Mouse (Mus musculus): ENCODE data around the gene Pnpla5. TPM values are rescaled to one million over a fixed set of nuclear protein-coding genes. Genes with fewer than 3 reads are reported as not detected.

The Pnpla5 gene
- polyA plus RNA-seq, 1 experiment from 2014 or later, result not detected

DNA sequence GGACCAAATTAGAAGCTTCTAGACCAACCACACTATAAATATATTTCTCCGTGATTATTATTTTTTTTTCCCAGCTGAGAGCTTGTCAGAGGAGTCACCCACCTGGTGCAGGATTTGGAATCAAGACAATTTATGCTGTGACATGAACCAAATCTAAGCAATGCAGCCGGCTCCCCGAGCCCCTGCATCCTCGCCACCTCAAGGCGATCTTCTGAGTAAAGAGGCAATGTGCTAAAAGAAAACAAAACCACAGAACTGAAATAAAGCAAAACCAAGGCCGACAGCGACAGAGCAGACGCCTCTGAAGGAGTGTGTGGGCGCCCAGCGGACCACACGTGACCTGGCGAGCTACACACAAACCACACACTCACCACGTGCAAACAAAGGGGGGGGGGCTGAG is 44.3 kb downstream of the Pnpla5 start:
- no peak for ATAC-seq (ENCODE audit: insufficient read depth, low FRiP score)
- WGBS, result 74% methylated on average over 13 of the region's 13 CpGs

DNA sequence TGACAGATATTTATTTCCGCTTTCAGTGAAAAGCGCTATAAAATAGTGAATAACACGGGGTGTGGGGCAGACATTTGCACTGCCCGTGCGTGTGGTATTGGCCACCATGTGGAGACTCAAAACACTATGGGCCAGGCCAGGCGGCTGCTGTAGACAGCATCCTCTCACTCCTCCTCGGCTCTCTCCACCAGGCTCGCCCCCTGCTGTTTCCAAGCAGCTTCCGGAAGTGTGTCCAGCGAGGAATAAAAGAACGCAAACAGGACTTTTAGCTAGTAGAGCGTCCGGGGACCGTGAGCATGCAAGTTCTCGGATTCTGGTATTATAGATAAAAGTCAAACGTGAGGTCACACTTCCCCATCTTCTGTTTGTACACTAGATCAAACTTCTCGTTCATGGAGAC is 45.8 kb downstream of the Pnpla5 start:
- Histone ChIP-seq H3K4me1 (ENCODE audit: control insufficient read depth, insufficient read depth, low read length) (no peaks in the 10 kb centered on the region), H3K27ac (ENCODE audit: low read length) (no peak overlapping the region), H3K9ac (ENCODE audit: low read length) (no peak overlapping the region), H3K27me3 (ENCODE audit: control insufficient read depth, insufficient read depth, low read length) (no peaks in the 10 kb centered on the region; the same call in 1 of the 2 replicates), H3K36me3 (ENCODE audit: control insufficient read depth, insufficient read depth, low read length) (no peaks in the 10 kb centered on the region), H3K4me2 (ENCODE audit: low read depth, low read length) (no peak overlapping the region), H3K9me3 (replicated peaks; ENCODE audit: control insufficient read depth, low read length) (no peaks in the 10 kb centered on the region), H3K4me3 (replicated peaks; ENCODE audit: low read length) (no peak overlapping the region)
- no peak for ATAC-seq (ENCODE audit: insufficient read depth, low FRiP score)
- WGBS, result 68% methylated on average over 17 of the region's 17 CpGs

More for the DNA sequence above, 44.3 kb downstream of the Pnpla5 start:
- H3K36me3 ChIP-seq (ENCODE audit: control insufficient read depth, insufficient read depth, low read length), result no peaks in the 10 kb centered on the region
- no peak overlapping the region for H3K4me3 ChIP-seq (replicated peaks; ENCODE audit: low read length)
- no peak overlapping the region for H3K9ac ChIP-seq (ENCODE audit: low read length)
- no peaks in the 10 kb centered on the region; the same call in 1 of the 2 replicates for H3K27me3 ChIP-seq (ENCODE audit: control insufficient read depth, insufficient read depth, low read length)
- H3K4me1 ChIP-seq (ENCODE audit: control insufficient read depth, insufficient read depth, low read length), result no peaks in the 10 kb centered on the region
- no peak overlapping the region for H3K27ac ChIP-seq (ENCODE audit: low read length)
- H3K4me2 ChIP-seq (ENCODE audit: low read depth, low read length), result no peak overlapping the region
- no peaks in the 10 kb centered on the region for H3K9me3 ChIP-seq (replicated peaks; ENCODE audit: control insufficient read depth, low read length)

DNA sequence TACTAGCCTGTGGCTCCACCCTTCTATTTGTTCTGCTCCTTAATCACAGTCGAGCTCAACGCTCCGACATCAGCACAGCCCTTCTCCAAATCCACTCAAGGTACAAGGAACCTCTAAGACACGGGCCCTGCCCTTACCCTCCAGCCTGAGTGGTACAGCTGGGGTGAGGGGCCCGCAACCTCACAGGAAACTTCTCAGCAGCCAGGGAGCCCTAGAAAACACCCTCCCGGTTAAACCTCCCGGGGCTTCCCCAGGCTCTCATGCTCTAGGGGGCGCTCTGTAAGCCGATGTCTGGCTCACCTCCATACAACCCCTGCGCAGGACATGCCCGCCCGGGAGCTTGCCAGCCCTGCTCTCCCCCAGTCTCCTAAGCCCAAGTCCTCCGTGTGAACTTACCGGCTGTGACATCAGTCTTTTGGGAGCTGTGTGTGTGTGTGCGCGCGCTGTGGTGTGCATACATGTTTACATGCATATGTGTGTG is 48.2 kb downstream of the Pnpla5 start:
- 0 out of 2 replicates have a peak overlapping the region, but pooled peaks have one; percentile 2 for H3K4me2 ChIP-seq (ENCODE audit: low read depth, low read length)
- no peaks in the 10 kb centered on the region for H3K36me3 ChIP-seq (ENCODE audit: control insufficient read depth, insufficient read depth, low read length)
- ATAC-seq (ENCODE audit: insufficient read depth, low FRiP score), result 0 out of 2 replicates have a peak, but pooled peaks have one; percentile 16
- no peak overlapping the region for H3K27ac ChIP-seq (ENCODE audit: low read length)
- H3K9me3 ChIP-seq (replicated peaks; ENCODE audit: control insufficient read depth, low read length), result no peaks in the 10 kb centered on the region
- no peak overlapping the region for H3K9ac ChIP-seq (ENCODE audit: low read length)
- WGBS, result 18% methylated on average over 17 of the region's 17 CpGs
- H3K4me1 ChIP-seq (ENCODE audit: control insufficient read depth, insufficient read depth, low read length), result no peaks in the 10 kb centered on the region; the same call in 1 of the 2 replicates
- H3K27me3 ChIP-seq (ENCODE audit: control insufficient read depth, insufficient read depth, low read length), result peaks cover 2% of the 10 kb centered on the region; the same call in 1 of the 2 replicates
- H3K4me3 ChIP-seq (replicated peaks; ENCODE audit: low read length), result no peak overlapping the region

DNA sequence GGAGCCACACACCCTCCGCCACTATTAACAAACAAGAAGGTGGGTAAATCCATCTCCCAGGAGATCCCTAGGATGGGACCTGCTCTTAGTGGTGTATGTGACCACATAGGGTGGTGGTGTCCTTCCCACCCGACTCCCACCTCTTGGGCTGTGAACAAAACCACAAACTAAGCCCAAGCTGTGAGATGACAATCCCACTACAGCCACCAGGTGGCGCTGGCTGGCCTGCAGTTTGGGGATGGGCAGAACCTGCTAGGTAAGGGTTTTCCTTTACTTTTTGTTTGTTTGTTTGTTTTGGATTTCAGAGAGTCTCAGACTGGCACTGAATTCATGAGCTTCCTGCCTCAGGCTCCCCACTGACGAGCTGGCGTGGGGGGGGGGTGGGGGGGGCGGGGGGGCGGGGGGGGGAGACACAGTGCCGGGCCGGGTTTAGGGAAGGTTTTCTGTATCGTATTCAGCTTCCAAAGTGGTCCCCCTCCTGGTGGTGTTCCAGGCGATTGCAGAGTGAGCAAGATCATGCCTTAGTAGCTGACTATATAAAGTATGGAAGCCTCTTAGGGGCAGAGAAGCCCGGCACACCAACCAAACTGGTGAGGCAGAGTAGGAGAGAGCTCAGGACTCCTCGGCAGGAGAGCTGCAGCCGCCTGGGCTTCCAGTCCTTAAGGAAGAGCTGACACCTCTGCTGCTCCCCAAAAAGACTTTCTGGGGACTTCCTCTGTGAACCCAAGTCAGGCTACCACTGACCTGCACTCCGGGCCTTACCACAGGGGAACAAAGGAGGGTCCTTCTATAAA is 48.9 kb downstream of the Pnpla5 start:
- no peak overlapping the region for H3K27ac ChIP-seq (ENCODE audit: low read length)
- 0 out of 2 replicates have a peak overlapping the region, but pooled peaks have one; percentile 2 for H3K4me2 ChIP-seq (ENCODE audit: low read depth, low read length)
- no peaks in the 10 kb centered on the region for H3K36me3 ChIP-seq (ENCODE audit: control insufficient read depth, insufficient read depth, low read length)
- 10% methylated on average over 14 of the region's 15 CpGs for WGBS
- peaks cover 8% of the 10 kb centered on the region; the same call in 1 of the 2 replicates for H3K27me3 ChIP-seq (ENCODE audit: control insufficient read depth, insufficient read depth, low read length)
- ATAC-seq (ENCODE audit: insufficient read depth, low FRiP score), result no peak
- no peaks in the 10 kb centered on the region; the same call in 1 of the 2 replicates for H3K4me1 ChIP-seq (ENCODE audit: control insufficient read depth, insufficient read depth, low read length)
- H3K9me3 ChIP-seq (replicated peaks; ENCODE audit: control insufficient read depth, low read length), result no peaks in the 10 kb centered on the region
- no peak overlapping the region for H3K4me3 ChIP-seq (replicated peaks; ENCODE audit: low read length)
- H3K9ac ChIP-seq (ENCODE audit: low read length), result no peak overlapping the region

DNA sequence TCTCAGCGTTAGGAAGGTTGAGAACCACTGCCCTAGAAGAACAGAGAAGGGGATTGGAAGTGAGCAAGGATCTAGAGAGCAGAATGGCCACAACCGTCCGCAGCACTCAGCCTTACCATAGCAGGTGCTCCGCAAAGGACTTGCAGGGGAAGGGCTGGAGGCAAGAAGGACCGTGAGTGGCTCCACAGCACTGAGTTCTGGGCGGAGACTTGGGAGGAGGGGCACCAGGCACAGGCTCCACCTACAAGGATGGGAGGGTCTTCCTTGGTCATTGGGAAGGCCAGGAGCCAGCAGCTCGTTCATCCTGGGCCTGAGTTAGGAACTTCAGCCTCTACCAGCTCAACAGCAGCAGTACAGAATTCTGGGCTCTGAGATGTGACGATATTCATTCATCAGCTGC is 49.9 kb downstream of the Pnpla5 start:
- Histone ChIP-seq H3K4me3 (replicated peaks; ENCODE audit: low read length) (no peak overlapping the region), H3K36me3 (ENCODE audit: control insufficient read depth, insufficient read depth, low read length) (no peaks in the 10 kb centered on the region), H3K27ac (ENCODE audit: low read length) (no peak overlapping the region), H3K4me1 (ENCODE audit: control insufficient read depth, insufficient read depth, low read length) (no peaks in the 10 kb centered on the region; the same call in 1 of the 2 replicates), H3K4me2 (ENCODE audit: low read depth, low read length) (no peak overlapping the region), H3K9me3 (replicated peaks; ENCODE audit: control insufficient read depth, low read length) (no peaks in the 10 kb centered on the region), H3K9ac (ENCODE audit: low read length) (no peak overlapping the region), H3K27me3 (ENCODE audit: control insufficient read depth, insufficient read depth, low read length) (peaks cover 18% of the 10 kb centered on the region)
- no peak for ATAC-seq (ENCODE audit: insufficient read depth, low FRiP score)
- WGBS, result 24% methylated on average over 8 of the region's 8 CpGs

DNA sequence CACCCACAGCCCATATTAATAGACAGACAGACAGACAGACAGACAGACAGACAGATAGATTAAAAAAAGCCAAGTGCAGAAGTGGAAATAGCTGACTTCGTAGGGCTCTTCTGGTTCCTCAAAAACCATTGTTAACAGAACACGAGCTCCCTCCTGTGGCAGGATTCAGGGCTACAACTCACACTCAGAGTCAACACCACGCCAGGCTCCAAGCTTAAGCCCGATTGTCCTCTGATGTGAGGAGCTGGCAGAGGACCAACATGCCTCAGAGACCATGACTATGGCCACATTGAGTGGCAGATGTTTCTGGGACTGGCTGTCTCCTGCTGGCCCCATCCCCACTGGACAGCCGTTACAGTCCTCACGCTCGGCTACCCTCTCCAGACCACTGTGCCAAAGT is 50.7 kb downstream of the Pnpla5 start:
- H3K9me3 ChIP-seq (replicated peaks; ENCODE audit: control insufficient read depth, low read length), result no peaks in the 10 kb centered on the region
- H3K27ac ChIP-seq (ENCODE audit: low read length), result no peak overlapping the region
- H3K4me3 ChIP-seq (replicated peaks; ENCODE audit: low read length), result no peak overlapping the region
- no peaks in the 10 kb centered on the region for H3K36me3 ChIP-seq (ENCODE audit: control insufficient read depth, insufficient read depth, low read length)
- H3K9ac ChIP-seq (ENCODE audit: low read length), result no peak overlapping the region
- H3K4me2 ChIP-seq (ENCODE audit: low read depth, low read length), result no peak overlapping the region
- no peak for ATAC-seq (ENCODE audit: insufficient read depth, low FRiP score)
- peaks cover 22% of the 10 kb centered on the region for H3K27me3 ChIP-seq (ENCODE audit: control insufficient read depth, insufficient read depth, low read length)
- WGBS, result 26% methylated on average over 7 of the region's 7 CpGs
- no peaks in the 10 kb centered on the region; the same call in 1 of the 2 replicates for H3K4me1 ChIP-seq (ENCODE audit: control insufficient read depth, insufficient read depth, low read length)

DNA sequence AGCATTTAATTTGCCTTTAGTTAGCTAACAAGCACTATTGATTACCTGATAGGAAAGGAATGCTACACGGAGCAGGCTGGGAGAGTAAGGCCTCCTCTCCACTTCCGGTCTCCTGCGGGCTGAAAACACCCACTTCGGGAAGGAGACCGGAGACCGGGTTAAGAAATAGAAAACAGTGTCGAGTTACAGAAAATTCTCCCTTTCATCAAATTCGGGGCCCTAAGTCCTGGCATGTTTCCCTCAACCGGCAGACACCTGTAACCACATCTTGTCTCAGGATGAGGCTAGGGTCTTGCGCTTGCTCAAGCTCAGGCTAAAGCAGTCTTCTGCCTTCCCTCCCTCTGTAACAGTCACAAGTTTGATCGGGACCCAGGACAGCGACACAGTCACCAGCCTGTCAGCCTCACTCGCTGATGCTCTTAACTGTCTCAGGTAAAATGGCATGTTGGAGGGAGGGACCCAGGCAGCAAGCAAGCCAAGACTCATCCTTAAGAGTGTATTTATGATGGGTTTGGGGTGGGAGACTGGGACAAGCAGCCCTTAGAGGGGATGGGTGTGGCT is 52.8 kb downstream of the Pnpla5 start:
- Histone ChIP-seq H3K9ac (ENCODE audit: low read length) (no peak overlapping the region), H3K4me3 (replicated peaks; ENCODE audit: low read length) (no peak overlapping the region), H3K36me3 (ENCODE audit: control insufficient read depth, insufficient read depth, low read length) (no peaks in the 10 kb centered on the region), H3K4me1 (ENCODE audit: control insufficient read depth, insufficient read depth, low read length) (no peaks in the 10 kb centered on the region; the same call in 1 of the 2 replicates), H3K27ac (ENCODE audit: low read length) (no peak overlapping the region), H3K4me2 (ENCODE audit: low read depth, low read length) (no peak overlapping the region), H3K27me3 (ENCODE audit: control insufficient read depth, insufficient read depth, low read length) (peaks cover 22% of the 10 kb centered on the region), H3K9me3 (replicated peaks; ENCODE audit: control insufficient read depth, low read length) (0 out of 2 replicates have a peak, but pooled peaks cover 4% of the 10 kb centered on the region)
- 2% methylated on average over 13 of the region's 13 CpGs for WGBS
- ATAC-seq (ENCODE audit: insufficient read depth, low FRiP score), result no peak

DNA sequence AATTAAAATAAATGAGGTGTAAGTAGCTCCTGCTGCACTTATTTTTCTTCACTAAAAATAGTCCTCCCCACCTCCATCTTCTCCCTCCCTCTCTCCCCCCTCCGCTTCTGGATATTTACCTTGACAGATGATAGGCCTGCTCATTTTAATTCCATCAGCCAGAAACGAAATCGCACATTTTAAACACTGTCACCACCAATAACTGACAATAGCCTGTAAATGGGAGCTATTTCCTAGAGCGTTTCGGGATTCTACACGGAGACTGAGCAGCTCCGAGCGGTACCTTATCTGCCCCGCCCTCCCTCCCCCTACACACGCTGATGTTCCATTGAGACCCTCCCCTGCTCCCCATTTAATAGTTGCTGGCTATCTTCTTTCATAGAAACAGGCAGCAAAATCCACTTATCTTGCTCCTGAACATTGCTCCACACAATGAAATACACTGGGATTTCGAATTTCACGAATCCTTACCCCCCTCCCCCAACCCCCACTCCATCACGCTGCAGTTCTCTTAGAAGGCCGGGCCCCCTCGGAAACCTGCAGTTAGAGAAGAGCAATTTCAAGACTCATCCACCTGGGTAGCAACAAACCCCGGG is 53.4 kb downstream of the Pnpla5 start:
- H3K4me1 ChIP-seq (ENCODE audit: control insufficient read depth, insufficient read depth, low read length), result no peaks in the 10 kb centered on the region; the same call in 1 of the 2 replicates
- H3K27ac ChIP-seq (ENCODE audit: low read length), result no peak overlapping the region
- no peaks in the 10 kb centered on the region for H3K36me3 ChIP-seq (ENCODE audit: control insufficient read depth, insufficient read depth, low read length)
- no peak overlapping the region for H3K4me2 ChIP-seq (ENCODE audit: low read depth, low read length)
- no peak overlapping the region for H3K9ac ChIP-seq (ENCODE audit: low read length)
- no peak overlapping the region for H3K4me3 ChIP-seq (replicated peaks; ENCODE audit: low read length)
- 0 out of 2 replicates have a peak, but pooled peaks cover 4% of the 10 kb centered on the region for H3K9me3 ChIP-seq (replicated peaks; ENCODE audit: control insufficient read depth, low read length)
- no peak for ATAC-seq (ENCODE audit: insufficient read depth, low FRiP score)
- WGBS, result 10% methylated on average over 16 of the region's 16 CpGs
- peaks cover 22% of the 10 kb centered on the region for H3K27me3 ChIP-seq (ENCODE audit: control insufficient read depth, insufficient read depth, low read length)

DNA sequence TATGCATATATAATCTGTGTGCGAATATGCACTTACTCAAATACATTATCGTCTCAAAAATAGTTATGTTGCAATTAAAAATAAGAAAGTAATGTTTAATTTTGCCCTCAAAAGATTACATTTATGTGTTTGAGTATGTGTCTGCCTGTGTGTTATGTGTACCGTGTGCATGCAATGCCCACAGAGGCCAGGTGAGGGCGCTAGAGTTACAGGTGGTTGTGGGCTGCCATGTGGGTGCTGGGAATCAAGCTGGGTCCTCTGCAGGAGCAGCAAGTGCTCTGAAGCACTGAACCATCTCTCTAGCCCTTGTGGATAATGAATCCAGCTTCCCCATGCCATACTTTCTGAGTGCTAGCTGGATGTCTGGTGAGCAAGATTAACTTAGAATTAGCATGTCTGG is 57.3 kb downstream of the Pnpla5 start:
- 0 out of 2 replicates have a peak, but pooled peaks cover 4% of the 10 kb centered on the region for H3K9me3 ChIP-seq (replicated peaks; ENCODE audit: control insufficient read depth, low read length)
- no peaks in the 10 kb centered on the region; the same call in 1 of the 2 replicates for H3K4me1 ChIP-seq (ENCODE audit: control insufficient read depth, insufficient read depth, low read length)
- H3K27ac ChIP-seq (ENCODE audit: low read length), result no peak overlapping the region
- WGBS, result 68% methylated on average over 4 of the region's 4 CpGs
- H3K9ac ChIP-seq (ENCODE audit: low read length), result no peak overlapping the region
- no peak for ATAC-seq (ENCODE audit: insufficient read depth, low FRiP score)
- no peaks in the 10 kb centered on the region for H3K36me3 ChIP-seq (ENCODE audit: control insufficient read depth, insufficient read depth, low read length)
- peaks cover 22% of the 10 kb centered on the region for H3K27me3 ChIP-seq (ENCODE audit: control insufficient read depth, insufficient read depth, low read length)
- H3K4me2 ChIP-seq (ENCODE audit: low read depth, low read length), result no peak overlapping the region
- no peak overlapping the region for H3K4me3 ChIP-seq (replicated peaks; ENCODE audit: low read length)
